Mouse (Mus musculus) MEL (cell line): ENCODE measurements around the gene Gm5617.

Experiments
- CTCF ChIP-seq, 3 experiments: IDR thresholded peaks in 2 of 3; conservative IDR thresholded peaks in 1 of 3; 2 replicates each; pipeline ENCODE4 v1.5.1; 2011 to 2012; ENCODE audit warnings: low read length in 3 of 3, low read depth in 2 of 3, mild to moderate bottlenecking in 2 of 3, improper control_type of control experiment in 1 of 3, inconsistent platforms in 1 of 3, mixed read lengths in 1 of 3, moderate library complexity in 1 of 3; ENCODE audit not compliant: control insufficient read depth in 1 of 3, insufficient read depth in 1 of 3, poor library complexity in 1 of 3, severe bottlenecking in 1 of 3
- GATA1 ChIP-seq: IDR thresholded peaks from 2 replicates; pipeline ENCODE4 v1.6.1; 2011; ENCODE audit warnings: low read depth, low read length, improper control_type of control experiment
- HCFC1 ChIP-seq: IDR thresholded peaks from 2 replicates; pipeline ENCODE4 v1.6.1; 2012; ENCODE audit warnings: low read depth, mild to moderate bottlenecking, inconsistent platforms, low read length, improper control_type of control experiment, moderate library complexity
- POLR2A ChIP-seq, 2 experiments: IDR thresholded peaks; 2 replicates each; pipeline ENCODE4 v1.6.1; 2011 to 2012; ENCODE audit warnings: low read length in 2 of 2, mild to moderate bottlenecking in 2 of 2, control low read depth in 1 of 2, improper control_type of control experiment in 1 of 2, low read depth in 1 of 2, moderate library complexity in 1 of 2; ENCODE audit not compliant: control insufficient read depth in 1 of 2, insufficient read depth in 1 of 2, poor library complexity in 1 of 2
- TAL1 ChIP-seq: IDR thresholded peaks from 2 replicates; pipeline ENCODE4 v1.6.1; 2012; ENCODE audit warnings: mild to moderate bottlenecking, inconsistent platforms, low read length, moderate library complexity, mixed read lengths

- TF ChIP-seq POLR2A (IDR thresholded peaks at IDR 0.05; ENCODE audit: control insufficient read depth in 1 of 2, insufficient read depth in 1 of 2, low read depth in 1 of 2, low read length in 2 of 2, poor library complexity in 1 of 2) (no peak), GATA1 (no peak), CTCF (IDR thresholded peaks at IDR 0.05 in 2 of 3, conservative IDR thresholded peaks at IDR 0.05 in 1 of 3; ENCODE audit: control insufficient read depth in 1 of 3, insufficient read depth in 1 of 3, low read depth in 2 of 3, low read length in 3 of 3, poor library complexity in 1 of 3, severe bottlenecking in 1 of 3) (peak; percentile 60 to 77 (median 64)), TAL1 (no peak), HCFC1 (no peak)
Measured at GRCm38 (mm10) chr9:48465671-48466070, 29.6 kb upstream of the Gm5617 start.
